Mouse (Mus musculus) heart, embryonic 11.5 days (tissue): ENCODE data around the gene Best3. TPM values are rescaled to one million over a fixed set of nuclear protein-coding genes. Genes with fewer than 3 reads are reported as not detected.
A peak's percentile ranks its signal among the peaks of the same experiment; 100 is the strongest.

Source experiments
- ATAC-seq: fragments of 200-750 bp; cut with Nextera tagmentation; replicated peaks from 2 replicates; pipeline ENCODE4 v1.8.0; 2017; ENCODE audit warnings: moderate library complexity; ENCODE audit not compliant: insufficient number of reproducible peaks, low FRiP score, low TSS enrichment
- H3K27ac ChIP-seq: fragments of 300-500 bp; sonication (generic); 2 replicates; pipeline ENCODE4 v1.5.1; 2014; ENCODE audit warnings: mild to moderate bottlenecking, low read depth, low read length
- H3K27me3 ChIP-seq: fragments of 300-500 bp; sonication (generic); 2 replicates; pipeline ENCODE4 v1.6.1; 2014; ENCODE audit warnings: mild to moderate bottlenecking, low read length, mixed read lengths; ENCODE audit not compliant: control insufficient read depth, insufficient read depth
- H3K36me3 ChIP-seq: fragments of 300-500 bp; sonication (generic); 2 replicates; pipeline ENCODE4 v1.6.1; 2014; ENCODE audit warnings: mild to moderate bottlenecking, low read length, moderate library complexity, mixed read lengths; ENCODE audit not compliant: control insufficient read depth, insufficient read depth
- H3K4me1 ChIP-seq: fragments of 300-500 bp; sonication (generic); 2 replicates; pipeline ENCODE4 v1.6.1; 2014; ENCODE audit warnings: low read length; ENCODE audit not compliant: control insufficient read depth, insufficient read depth
- H3K4me2 ChIP-seq: fragments of 300-500 bp; sonication (generic); 2 replicates; pipeline ENCODE4 v1.6.1; 2014; ENCODE audit warnings: mild to moderate bottlenecking, moderate library complexity
- H3K4me3 ChIP-seq: fragments of 300-500 bp; sonication (generic); 2 replicates; pipeline ENCODE4 v1.5.1; 2014; ENCODE audit warnings: low read depth, low read length
- H3K9ac ChIP-seq: fragments of 300-500 bp; sonication (generic); 2 replicates; pipeline ENCODE4 v1.6.1; 2014; ENCODE audit warnings: mild to moderate bottlenecking, low read depth, low read length, moderate library complexity
- H3K9me3 ChIP-seq: fragments of 300-500 bp; sonication (generic); replicated peaks from 2 replicates; pipeline ENCODE4 v1.6.1; 2016; ENCODE audit warnings: low read length; ENCODE audit not compliant: control insufficient read depth
- WGBS: fragments of 180-500 bp; shearing (Covaris S2); extraction: QIAGEN DNeasy Blood & Tissue Kit; methylation state at CpG from one replicate; pipeline ENCODE4 v1.1.7; 2014; ENCODE audit not compliant: insufficient replicate concordance; 5-methylcytosine and 5-hydroxymethylcytosine counted together
- polyA plus RNA-seq: library from polyadenylated mRNA; unstranded; fragments of >200 nt; fragmentation: Nextera tagmentation; extraction: Ambion mirVana; gene quantifications from 2 replicates; pipeline ENCODE4 v1.2.1, GENCODE M21; 2014

The Best3 gene
- polyA plus RNA-seq, 1 experiment from 2014 or later, result 0.14 TPM

DNA sequence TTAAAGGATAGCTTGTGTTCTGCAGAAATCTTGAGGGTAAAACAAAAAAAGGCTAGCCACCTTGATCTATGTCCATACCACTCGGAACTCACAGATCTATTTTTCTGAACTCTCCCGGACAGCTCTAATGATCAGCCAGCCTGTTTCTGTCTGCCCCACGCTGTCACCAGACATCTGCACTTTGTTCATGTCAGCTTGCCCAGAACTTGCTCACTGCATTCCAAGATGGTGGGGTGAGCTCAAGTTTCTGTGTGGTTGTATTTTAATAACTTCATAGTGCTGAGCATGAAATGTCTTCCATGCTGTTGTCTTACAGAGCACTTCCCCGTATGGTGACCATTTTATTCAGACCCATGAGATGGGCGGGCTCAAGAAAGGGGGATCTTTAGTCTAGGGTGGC, 20.8 kb upstream of the Best3 start:
- H3K27me3 ChIP-seq, result no peaks in the 10 kb centered on the region
- peaks cover 8% of the 10 kb centered on the region; the same call in 1 of the 2 replicates for H3K4me1 ChIP-seq
- H3K9me3 ChIP-seq, result no peaks in the 10 kb centered on the region
- no peak overlapping the region for H3K4me3 ChIP-seq
- H3K27ac ChIP-seq, result no peak overlapping the region
- no peak overlapping the region for H3K9ac ChIP-seq
- WGBS, result 45% methylated on average over 5 of the region's 5 CpGs
- 0 out of 2 replicates have a peak overlapping the region, but pooled peaks have one; percentile 10 for H3K4me2 ChIP-seq
- ATAC-seq, result no peak
- H3K36me3 ChIP-seq, result no peaks in the 10 kb centered on the region

DNA sequence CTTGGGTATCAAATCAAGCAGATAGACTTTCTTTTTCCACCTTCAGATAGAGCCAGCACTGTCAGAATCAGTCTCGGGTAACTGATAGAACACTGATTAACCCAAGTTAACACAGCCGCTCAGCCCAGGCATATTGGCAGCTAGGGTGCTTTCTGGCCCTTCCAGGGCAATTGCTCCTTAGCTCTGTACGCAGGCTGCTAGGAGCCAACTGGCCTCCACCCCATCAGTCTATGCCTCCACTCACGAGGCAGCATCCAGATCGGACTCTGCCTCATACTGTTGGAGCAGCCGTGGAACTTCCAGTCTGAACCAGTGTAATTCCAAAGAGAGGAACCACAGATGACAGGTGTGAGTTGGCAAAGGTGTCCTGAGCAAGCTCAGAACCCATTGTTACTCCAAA, 20.0 kb upstream of the Best3 start:
- ATAC-seq, result no peak
- H3K36me3 ChIP-seq, result no peaks in the 10 kb centered on the region
- peaks cover 8% of the 10 kb centered on the region; the same call in 1 of the 2 replicates for H3K4me1 ChIP-seq
- H3K4me2 ChIP-seq, result no peak overlapping the region
- no peaks in the 10 kb centered on the region for H3K9me3 ChIP-seq
- H3K4me3 ChIP-seq, result no peak overlapping the region
- 63% methylated on average over 6 of the region's 6 CpGs for WGBS
- H3K9ac ChIP-seq, result no peak overlapping the region
- no peak overlapping the region for H3K27ac ChIP-seq
- H3K27me3 ChIP-seq, result no peaks in the 10 kb centered on the region

DNA sequence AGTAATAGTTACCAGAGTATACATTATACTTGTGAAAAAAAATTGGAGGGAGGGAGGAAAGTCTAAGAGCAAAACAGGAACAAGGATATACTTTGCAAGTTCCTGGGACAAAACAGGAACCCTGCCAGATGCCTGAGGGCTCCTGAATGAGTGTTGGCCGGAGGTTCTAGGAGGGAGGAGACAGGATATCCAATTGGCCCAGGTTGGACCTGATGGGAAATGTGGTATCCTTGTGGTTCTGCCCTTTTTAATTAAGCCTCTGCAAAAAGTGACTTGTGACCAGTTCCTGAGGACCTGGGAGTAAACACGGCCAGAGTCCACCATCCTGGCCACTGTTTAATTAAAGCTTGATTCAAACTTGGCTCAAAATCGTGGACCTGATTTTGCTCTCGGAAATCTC, 17.4 kb upstream of the Best3 start:
- Histone ChIP-seq H3K4me1 (peaks cover 8% of the 10 kb centered on the region; the same call in 1 of the 2 replicates), H3K9ac (no peak overlapping the region), H3K27me3 (no peaks in the 10 kb centered on the region), H3K4me2 (no peak overlapping the region), H3K4me3 (no peak overlapping the region), H3K36me3 (no peaks in the 10 kb centered on the region), H3K9me3 (no peaks in the 10 kb centered on the region), H3K27ac (no peak overlapping the region)
- whole genome bisulfite sequencing, result 83% methylated on average over 4 of the region's 4 CpGs
- ATAC-seq, result no peak

DNA sequence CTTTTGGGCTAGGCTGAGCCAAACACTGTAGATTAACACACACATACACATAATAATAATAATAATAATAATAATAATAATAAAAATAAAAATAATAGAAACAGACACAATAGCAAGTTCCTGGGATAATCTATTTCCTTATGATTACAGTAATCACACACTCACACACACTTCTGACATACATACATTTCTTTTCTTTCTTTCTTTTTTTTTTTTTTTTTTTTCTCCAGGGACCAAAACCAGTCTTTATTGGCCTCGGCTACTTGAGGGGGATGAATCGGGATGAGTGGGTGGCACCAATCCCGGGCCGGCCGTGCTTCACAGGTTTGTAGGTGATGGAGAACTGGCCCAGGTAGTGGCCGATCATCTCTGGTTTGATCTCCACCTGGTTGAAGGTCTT, 13.6 kb upstream of the Best3 start, which contains the start of gene Gm10271:
Gm10271 (minus strand) TSS at position 101 of the 400 bp plus-strand sequence.
- Histone ChIP-seq H3K27me3 (no peaks in the 10 kb centered on the region), H3K4me3 (no peak within 1 kb of the TSS), H3K9me3 (no peaks in the 10 kb centered on the region), H3K4me1 (0 out of 2 replicates have a peak, but pooled peaks cover 1% of the 10 kb centered on the region), H3K36me3 (no peaks in the 10 kb centered on the region), H3K9ac (no peak within 1 kb of the TSS), H3K4me2 (no peak within 1 kb of the TSS), H3K27ac (no peak within 1 kb of the TSS)
- no peak for ATAC-seq
- WGBS, result 87% methylated on average over 6 of the region's 6 CpGs

DNA sequence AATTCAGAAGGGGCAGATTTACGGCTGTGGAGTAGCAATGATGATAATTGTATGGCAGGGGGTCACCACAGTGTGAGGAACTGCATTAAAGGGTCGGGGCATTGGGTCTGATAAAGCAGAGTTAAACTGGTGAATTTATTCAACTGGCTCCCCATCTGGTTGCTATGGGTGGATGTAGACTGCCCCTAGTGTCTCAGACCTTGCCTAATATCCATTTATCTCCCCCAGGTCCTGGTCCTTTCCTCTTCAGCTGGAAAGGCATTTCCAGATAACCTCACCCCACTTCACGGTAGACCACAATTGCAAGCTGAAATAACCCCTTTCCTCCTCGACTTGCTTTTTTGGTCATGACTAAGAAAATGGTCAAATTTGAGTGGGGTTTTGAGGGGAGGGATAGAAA, 8.7 kb upstream of the Best3 start:
- Histone ChIP-seq H3K27ac (no peak overlapping the region), H3K9me3 (no peaks in the 10 kb centered on the region), H3K27me3 (no peaks in the 10 kb centered on the region), H3K4me2 (no peak overlapping the region), H3K4me3 (no peak overlapping the region), H3K4me1 (0 out of 2 replicates have a peak, but pooled peaks cover 2% of the 10 kb centered on the region), H3K36me3 (no peaks in the 10 kb centered on the region), H3K9ac (no peak overlapping the region)
- WGBS, result 25% methylated on average over 4 of the region's 4 CpGs
- ATAC-seq, result no peak

DNA sequence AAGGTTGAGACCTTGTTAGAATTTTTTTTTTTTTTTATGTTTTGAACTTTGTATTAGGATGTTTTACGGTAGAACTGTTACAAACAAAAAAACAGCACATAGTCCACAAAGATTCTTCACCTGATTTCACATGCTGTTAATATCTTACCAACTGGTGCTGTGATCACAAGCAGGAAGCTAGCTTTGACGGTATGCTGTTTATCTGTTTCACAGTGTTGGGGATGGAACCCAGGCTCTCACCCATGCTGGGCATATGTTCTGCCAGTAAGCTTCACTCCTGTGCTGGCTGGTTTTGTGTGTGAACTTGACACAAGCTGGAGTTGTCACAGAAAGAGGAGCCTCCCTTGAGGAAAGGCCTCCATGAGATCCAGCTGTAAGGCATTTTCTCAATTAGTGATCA, 8.3 kb upstream of the Best3 start:
- no peak for ATAC-seq
- Histone ChIP-seq H3K27me3 (no peaks in the 10 kb centered on the region), H3K9ac (no peak overlapping the region), H3K36me3 (no peaks in the 10 kb centered on the region), H3K4me3 (no peak overlapping the region), H3K4me1 (0 out of 2 replicates have a peak, but pooled peaks cover 3% of the 10 kb centered on the region), H3K27ac (no peak overlapping the region), H3K4me2 (no peak overlapping the region), H3K9me3 (no peaks in the 10 kb centered on the region)
- WGBS, result 60% methylated on average over 2 of the region's 2 CpGs

DNA sequence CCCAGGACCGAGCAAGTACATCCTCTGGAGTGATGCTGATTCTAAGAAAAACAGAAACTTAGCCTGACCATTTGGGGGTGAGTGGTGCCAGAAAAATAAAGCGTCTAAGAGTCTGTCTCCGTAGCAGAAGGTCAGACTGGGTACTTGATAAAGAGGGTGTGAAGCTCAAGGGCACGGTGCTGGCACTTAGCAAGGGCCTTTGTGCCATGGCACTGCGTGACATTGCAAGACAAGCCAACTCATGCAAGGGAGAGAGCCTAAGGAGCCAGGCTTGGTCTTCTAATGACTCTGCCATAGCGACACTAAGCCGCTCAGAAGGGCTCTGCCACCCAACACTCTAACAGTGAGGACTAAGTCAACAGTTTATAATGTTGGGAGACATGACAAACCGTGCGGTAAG, 7.3 kb upstream of the Best3 start:
- Histone ChIP-seq H3K27me3 (no peaks in the 10 kb centered on the region), H3K27ac (no peak overlapping the region), H3K36me3 (no peaks in the 10 kb centered on the region), H3K9me3 (no peaks in the 10 kb centered on the region), H3K4me1 (0 out of 2 replicates have a peak, but pooled peaks cover 4% of the 10 kb centered on the region), H3K4me3 (no peak overlapping the region), H3K4me2 (no peak overlapping the region), H3K9ac (no peak overlapping the region)
- 79% methylated on average over 9 of the region's 9 CpGs for WGBS
- ATAC-seq, result no peak

DNA sequence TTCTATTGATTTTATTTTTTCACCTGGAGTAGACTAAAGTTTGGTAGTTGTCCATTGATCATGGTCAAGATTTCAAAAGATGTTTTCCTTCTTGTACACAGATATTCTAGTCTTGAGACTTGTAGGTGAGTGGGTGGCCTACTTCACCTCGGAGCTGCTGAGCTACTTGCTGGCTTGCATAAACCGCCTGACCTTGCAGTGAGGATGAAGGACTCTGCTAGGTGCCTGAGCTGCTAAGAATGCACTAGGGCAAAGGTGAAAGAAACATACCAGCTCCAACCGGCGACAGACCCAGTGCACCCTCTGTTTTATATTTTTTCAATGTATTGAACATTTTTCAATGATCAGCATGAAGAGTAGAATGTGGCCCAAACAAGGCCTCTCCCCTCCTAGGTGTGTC, 5.8 kb upstream of the Best3 start:
- no peaks in the 10 kb centered on the region for H3K9me3 ChIP-seq
- H3K4me3 ChIP-seq, result no peak overlapping the region
- H3K27ac ChIP-seq, result no peak overlapping the region
- 0 out of 2 replicates have a peak, but pooled peaks cover 4% of the 10 kb centered on the region for H3K4me1 ChIP-seq
- H3K36me3 ChIP-seq, result no peaks in the 10 kb centered on the region
- ATAC-seq, result no peak
- 70% methylated on average over 4 of the region's 4 CpGs for WGBS
- no peak overlapping the region for H3K4me2 ChIP-seq
- no peaks in the 10 kb centered on the region for H3K27me3 ChIP-seq
- H3K9ac ChIP-seq, result no peak overlapping the region

DNA sequence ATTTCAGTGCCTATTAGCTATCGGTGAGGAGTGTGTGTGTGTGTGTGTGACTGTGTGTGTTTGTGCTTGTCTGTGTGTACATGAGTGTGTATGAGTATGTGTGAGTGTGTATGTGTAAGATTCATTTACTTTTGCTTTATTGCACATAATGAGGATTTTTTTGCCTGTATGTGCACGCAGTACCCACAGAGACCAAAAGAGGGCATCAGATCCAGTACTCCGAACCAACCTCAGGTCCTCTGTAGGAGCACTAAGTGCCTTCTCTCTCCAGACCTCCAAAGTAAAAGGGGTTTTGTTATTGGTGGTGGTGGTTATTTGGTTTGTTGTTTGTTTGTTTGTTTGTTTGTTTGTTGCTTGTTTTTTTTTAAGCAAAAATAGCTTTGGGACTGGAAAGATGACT, 5.2 kb upstream of the Best3 start:
- 0 out of 2 replicates have a peak, but pooled peaks cover 4% of the 10 kb centered on the region for H3K4me1 ChIP-seq
- H3K36me3 ChIP-seq, result no peaks in the 10 kb centered on the region
- 76% methylated on average over 3 of the region's 3 CpGs for WGBS
- no peak overlapping the region for H3K9ac ChIP-seq
- no peak overlapping the region for H3K27ac ChIP-seq
- no peaks in the 10 kb centered on the region for H3K27me3 ChIP-seq
- no peak overlapping the region for H3K4me3 ChIP-seq
- no peak overlapping the region for H3K4me2 ChIP-seq
- no peak for ATAC-seq
- H3K9me3 ChIP-seq, result no peaks in the 10 kb centered on the region
